Mouse (Mus musculus) MEL (cell line): ENCODE results near the gene Flcn.

ENCODE experiments used
- BHLHE40 ChIP-seq: IDR thresholded peaks from 2 replicates; pipeline ENCODE4 v1.6.1; 2012; ENCODE audit warnings: low read depth, mild to moderate bottlenecking, inconsistent platforms, low read length, improper control_type of control experiment, borderline replicate concordance
- CTCF ChIP-seq, 3 experiments: IDR thresholded peaks in 2 of 3; conservative IDR thresholded peaks in 1 of 3; 2 replicates each; pipeline ENCODE4 v1.5.1; 2011 to 2012; ENCODE audit warnings: low read length in 3 of 3, low read depth in 2 of 3, mild to moderate bottlenecking in 2 of 3, improper control_type of control experiment in 1 of 3, inconsistent platforms in 1 of 3, mixed read lengths in 1 of 3, moderate library complexity in 1 of 3; ENCODE audit not compliant: control insufficient read depth in 1 of 3, insufficient read depth in 1 of 3, poor library complexity in 1 of 3, severe bottlenecking in 1 of 3
- E2F4 ChIP-seq: IDR thresholded peaks from 2 replicates; pipeline ENCODE4 v1.6.1; 2011; ENCODE audit warnings: low read depth, low read length, improper control_type of control experiment, borderline replicate concordance
- ELF1 ChIP-seq: IDR thresholded peaks from 2 replicates; pipeline ENCODE4 v1.6.1; 2014; ENCODE audit warnings: low read depth, mild to moderate bottlenecking, inconsistent platforms, low read length, improper control_type of control experiment, moderate library complexity
- GATA1 ChIP-seq: IDR thresholded peaks from 2 replicates; pipeline ENCODE4 v1.6.1; 2011; ENCODE audit warnings: low read depth, low read length, improper control_type of control experiment
- MAZ ChIP-seq: IDR thresholded peaks from 2 replicates; pipeline ENCODE4 v1.6.1; 2012; ENCODE audit warnings: low read depth, mild to moderate bottlenecking, inconsistent platforms, low read length, improper control_type of control experiment
- MYB ChIP-seq: IDR thresholded peaks from 2 replicates; pipeline ENCODE4 v1.6.1; 2011; ENCODE audit warnings: mild to moderate bottlenecking, low read depth, low read length, improper control_type of control experiment
- POLR2A ChIP-seq, 2 experiments: IDR thresholded peaks; 2 replicates each; pipeline ENCODE4 v1.6.1; 2011 to 2012; ENCODE audit warnings: low read length in 2 of 2, mild to moderate bottlenecking in 2 of 2, control low read depth in 1 of 2, improper control_type of control experiment in 1 of 2, low read depth in 1 of 2, moderate library complexity in 1 of 2; ENCODE audit not compliant: control insufficient read depth in 1 of 2, insufficient read depth in 1 of 2, poor library complexity in 1 of 2
- SMC3 ChIP-seq: IDR thresholded peaks from 2 replicates; pipeline ENCODE4 v1.6.1; 2011; ENCODE audit warnings: low read depth, low read length, improper control_type of control experiment
- TAL1 ChIP-seq: IDR thresholded peaks from 2 replicates; pipeline ENCODE4 v1.6.1; 2012; ENCODE audit warnings: mild to moderate bottlenecking, inconsistent platforms, low read length, moderate library complexity, mixed read lengths
- TCF12 ChIP-seq: IDR thresholded peaks from 2 replicates; pipeline ENCODE4 v1.6.1; 2014; ENCODE audit warnings: low read depth, mild to moderate bottlenecking, inconsistent platforms, low read length, improper control_type of control experiment, moderate library complexity
- USF1 ChIP-seq: IDR thresholded peaks from 2 replicates; pipeline ENCODE4 v1.6.1; 2014; ENCODE audit warnings: low read depth, mild to moderate bottlenecking, inconsistent platforms, low read length, improper control_type of control experiment, moderate library complexity
- USF2 ChIP-seq, 2 experiments: IDR thresholded peaks; 2 replicates each; pipeline ENCODE4 v1.6.1; 2011 to 2012; ENCODE audit warnings: improper control_type of control experiment in 2 of 2, low read length in 2 of 2, borderline replicate concordance in 1 of 2, inconsistent platforms in 1 of 2, low read depth in 1 of 2, mild to moderate bottlenecking in 1 of 2; ENCODE audit not compliant: insufficient read depth in 1 of 2
- ZMIZ1 ChIP-seq: IDR thresholded peaks from 2 replicates; pipeline ENCODE4 v1.6.1; 2012; ENCODE audit warnings: low read depth, mild to moderate bottlenecking, inconsistent platforms, low read length, improper control_type of control experiment, moderate library complexity

DNA sequence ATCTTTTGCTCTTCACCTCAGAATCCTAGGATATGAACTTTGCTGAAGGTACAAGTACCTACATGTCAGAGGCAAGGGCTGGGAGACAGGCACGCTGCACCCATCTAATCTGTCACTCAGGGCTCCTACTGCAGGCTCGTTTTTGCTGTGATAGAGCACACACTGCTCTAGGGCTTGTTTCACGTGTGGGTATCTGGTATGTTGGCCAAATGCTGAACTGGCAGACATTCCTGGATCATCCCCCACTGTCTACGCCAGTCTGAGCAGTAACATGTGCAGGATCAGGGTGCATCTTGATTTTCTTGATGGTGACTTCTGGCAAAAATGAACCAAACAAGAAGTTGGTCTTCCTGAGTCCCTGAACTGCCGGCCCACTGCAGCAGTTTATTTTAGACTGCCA is 32.6 kb downstream of the Flcn start:
- no peak for TF ChIP-seq USF1
- TF ChIP-seq TCF12 = no peak
- TF ChIP-seq CTCF (IDR thresholded peaks at IDR 0.05 in 2 of 3, conservative IDR thresholded peaks at IDR 0.05 in 1 of 3; ENCODE audit: control insufficient read depth in 1 of 3, insufficient read depth in 1 of 3, low read depth in 2 of 3, low read length in 3 of 3, poor library complexity in 1 of 3, severe bottlenecking in 1 of 3) = no peak
- TF ChIP-seq POLR2A (IDR thresholded peaks at IDR 0.05; ENCODE audit: control insufficient read depth in 1 of 2, insufficient read depth in 1 of 2, low read depth in 1 of 2, low read length in 2 of 2, poor library complexity in 1 of 2) = no peak
- TF ChIP-seq ELF1 = no peak
- TF ChIP-seq MAZ = no peak
- TF ChIP-seq SMC3 = no peak
- TF ChIP-seq E2F4 = no peak
- no peak for TF ChIP-seq ZMIZ1
- TF ChIP-seq MYB = no peak
- no peak for TF ChIP-seq USF2 (IDR thresholded peaks at IDR 0.05; ENCODE audit: borderline replicate concordance in 1 of 2, insufficient read depth in 1 of 2, low read depth in 1 of 2, low read length in 2 of 2)
- no peak for TF ChIP-seq GATA1
- no peak for TF ChIP-seq BHLHE40
- TF ChIP-seq TAL1 = no peak
